9 mouse cellular contexts compared by ENCODE assay signal in genomic region chr19:56105452-56106091, GRCm38 (mm10).
DNase-seq lines count a peak whose midpoint lies in the region; ATAC-seq lines count a peak whose summit lies in the region.
"Had no signal": no experiment of that assay in that cellular context is flagged by ENCODE, and none has a peak within 500 bp of the region (broad histone marks: within the 10 kb centered on the region; RNA-seq: fewer than 3 reads in every experiment).

No protein-coding gene starts in this region.

- no peak overlapping the region for H3K4me3 ChIP-seq in embryonic facial prominence, embryonic 11.5 days (ENCODE audit: low read depth, low read length)
- H3K4me3 ChIP-seq in kidney, embryonic 16.5 days (ENCODE audit: low read length), result no peak overlapping the region
- H3K4me3 ChIP-seq in neural tube, embryonic 13.5 days, result no peak overlapping the region
- H3K4me3 ChIP-seq: heart, embryonic 13.5 days had no signal

- peak; percentile 71; the same call in 1 of the 2 replicates for ATAC-seq in embryonic facial prominence, embryonic 11.5 days (replicated peaks; ENCODE audit: insufficient number of reproducible peaks, low FRiP score, low TSS enrichment, low read depth)
- ATAC-seq in kidney, embryonic 16.5 days (ENCODE audit: low FRiP score, low TSS enrichment), result peak; percentile 80
- ATAC-seq in neural tube, embryonic 13.5 days (ENCODE audit: low read depth), result peak; percentile 61
- ATAC-seq in granulocyte monocyte progenitor cell, adult 5-6 weeks (replicated peaks; ENCODE audit: poor library complexity, severe bottlenecking), result no peak
- no peak for ATAC-seq in erythroblast, adult 5-6 weeks (replicated peaks; ENCODE audit: low FRiP score, poor library complexity, severe bottlenecking)

- 28% methylated on average over 23 of the region's 23 CpGs for WGBS in embryonic facial prominence, embryonic 11.5 days
- 20% methylated on average over 23 of the region's 23 CpGs for WGBS in kidney, embryonic 16.5 days
- WGBS in neural tube, embryonic 13.5 days, result 14% methylated on average over 23 of the region's 23 CpGs

- DNase-seq in heart, postnatal 25 days (ENCODE audit: low spot score), result peak; percentile 4
- no peak for DNase-seq in heart, postnatal 14 days
- peak; percentile 57 for DNase-seq in embryonic facial prominence, embryonic 11.5 days (ENCODE audit: low spot score)
- DNase-seq in thymus, postnatal 4 days, result no peak

- no peak overlapping the region for H3K27ac ChIP-seq in embryonic facial prominence, embryonic 11.5 days (replicated peaks; ENCODE audit: low read depth, low read length)
- no peak overlapping the region for H3K27ac ChIP-seq in kidney, embryonic 16.5 days (ENCODE audit: low read length)
- no peak overlapping the region for H3K27ac ChIP-seq in neural tube, embryonic 13.5 days (replicated peaks)
- H3K27ac ChIP-seq: heart, embryonic 13.5 days had no signal

- H3K9me3 ChIP-seq in embryonic facial prominence, embryonic 11.5 days (replicated peaks; ENCODE audit: control insufficient read depth, low read length), result no peaks in the 10 kb centered on the region
- peaks cover 8% of the 10 kb centered on the region for H3K9me3 ChIP-seq in kidney, embryonic 16.5 days (ENCODE audit: low read length)
- no peaks in the 10 kb centered on the region for H3K9me3 ChIP-seq in neural tube, embryonic 13.5 days

- H3K4me2 ChIP-seq in embryonic facial prominence, embryonic 11.5 days (ENCODE audit: low read depth, low read length), result peak overlapping the region; percentile 19; the same call in 1 of the 2 replicates
- peak overlapping the region; percentile 36 for H3K4me2 ChIP-seq in kidney, embryonic 16.5 days (replicated peaks; ENCODE audit: low read depth, low read length)
- H3K4me2 ChIP-seq in neural tube, embryonic 13.5 days, result peak overlapping the region; percentile 26
- H3K4me2 ChIP-seq: heart, embryonic 13.5 days had no signal

- no peak overlapping the region for H3K9ac ChIP-seq in embryonic facial prominence, embryonic 11.5 days (replicated peaks; ENCODE audit: low read length)
- H3K9ac ChIP-seq in kidney, embryonic 16.5 days (replicated peaks; ENCODE audit: low read length), result no peak overlapping the region
- H3K9ac ChIP-seq in neural tube, embryonic 13.5 days, result no peak overlapping the region
- H3K9ac ChIP-seq: heart, embryonic 13.5 days had no signal

- no peaks in the 10 kb centered on the region; the same call in none of the 2 replicates for H3K4me1 ChIP-seq in embryonic facial prominence, embryonic 11.5 days (ENCODE audit: control insufficient read depth, insufficient read depth, low read length)
- H3K4me1 ChIP-seq in kidney, embryonic 16.5 days (ENCODE audit: insufficient read depth, low read length), result peaks cover 13% of the 10 kb centered on the region
- peaks cover 17% of the 10 kb centered on the region for H3K4me1 ChIP-seq in neural tube, embryonic 13.5 days (replicated peaks)

- intact Hi-C loops in heart, postnatal 25 days (cut with DNase I), result no loop called here
- intact Hi-C loops in heart, postnatal 14 days (cut with DNase I), result no loop called here

- no peaks in the 10 kb centered on the region for H3K27me3 ChIP-seq in embryonic facial prominence, embryonic 11.5 days (ENCODE audit: control insufficient read depth, insufficient read depth, low read length)
- H3K27me3 ChIP-seq in kidney, embryonic 16.5 days (ENCODE audit: insufficient read depth, low read length), result no peaks in the 10 kb centered on the region
- peaks cover 17% of the 10 kb centered on the region for H3K27me3 ChIP-seq in neural tube, embryonic 13.5 days

- H3K36me3 ChIP-seq in embryonic facial prominence, embryonic 11.5 days (replicated peaks; ENCODE audit: control insufficient read depth, insufficient read depth, low read depth, low read length), result no peaks in the 10 kb centered on the region
- H3K36me3 ChIP-seq in kidney, embryonic 16.5 days (ENCODE audit: insufficient read depth, low read length), result no peaks in the 10 kb centered on the region
- no peaks in the 10 kb centered on the region for H3K36me3 ChIP-seq in neural tube, embryonic 13.5 days
- H3K36me3 ChIP-seq: heart, embryonic 13.5 days had no signal

Comparison
In these comparisons a context has a peak if more than half of its experiments do, and no peak if none do; other contexts are left out.
1. DNase-seq: peak in heart, postnatal 25 days (single experiment) and embryonic facial prominence, embryonic 11.5 days (single experiment); none in heart, postnatal 14 days (0 of 2) and thymus, postnatal 4 days (single experiment).
2. ATAC-seq: peak in embryonic facial prominence, embryonic 11.5 days (single experiment), kidney, embryonic 16.5 days (single experiment) and neural tube, embryonic 13.5 days (single experiment); none in granulocyte monocyte progenitor cell, adult 5-6 weeks (single experiment) and erythroblast, adult 5-6 weeks (single experiment).
3. Peak in every context shown above with its lines, with median percentiles within 50 percentile points of each other: H3K4me2 ChIP-seq.